Mouse (Mus musculus): ENCODE results near the gene Bnc2.

DNA sequence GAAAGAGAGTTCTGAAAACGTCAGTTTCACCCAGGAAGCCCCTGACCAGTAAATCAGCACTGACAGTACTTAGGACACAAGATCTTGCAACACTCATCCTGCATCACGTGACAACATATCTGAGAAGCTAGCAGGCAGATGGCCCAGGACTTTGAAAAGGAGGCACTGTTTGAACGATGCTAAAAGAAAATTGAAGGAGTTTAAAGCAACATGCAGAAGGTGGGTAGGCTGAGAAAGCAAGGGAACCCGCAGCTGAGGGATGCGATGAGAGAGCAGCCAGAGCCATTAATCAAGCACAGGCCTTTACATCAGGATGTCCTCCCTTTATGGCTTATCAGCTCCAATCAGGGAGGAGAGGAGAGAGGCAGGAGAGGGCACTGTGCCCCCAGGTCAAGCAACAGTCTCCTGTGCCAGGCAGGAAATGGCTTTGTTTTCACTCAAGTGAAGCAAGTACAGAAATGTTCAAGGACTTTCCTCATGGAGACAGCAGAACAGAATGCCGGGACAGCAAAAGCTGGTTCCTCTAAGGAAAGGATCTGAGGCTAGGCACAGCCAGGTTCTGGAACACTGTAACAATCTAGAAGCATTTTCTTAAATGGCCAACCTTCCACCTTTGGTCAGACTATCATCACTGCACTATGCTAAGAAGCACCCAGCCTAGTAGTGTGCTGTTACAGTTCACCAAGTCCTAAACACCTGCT lies 267.6 kb downstream of the Bnc2 start:
- no peak for TF ChIP-seq CTCF (IDR thresholded peaks at IDR 0.05; ENCODE audit: borderline replicate concordance, insufficient read depth, low read depth, low read length)
- TF ChIP-seq POLR2A (IDR thresholded peaks at IDR 0.05; ENCODE audit: borderline replicate concordance, insufficient read depth, low read length) = no peak

All from cerebellum, adult 2 months (tissue).